In the genomic region with DNA sequence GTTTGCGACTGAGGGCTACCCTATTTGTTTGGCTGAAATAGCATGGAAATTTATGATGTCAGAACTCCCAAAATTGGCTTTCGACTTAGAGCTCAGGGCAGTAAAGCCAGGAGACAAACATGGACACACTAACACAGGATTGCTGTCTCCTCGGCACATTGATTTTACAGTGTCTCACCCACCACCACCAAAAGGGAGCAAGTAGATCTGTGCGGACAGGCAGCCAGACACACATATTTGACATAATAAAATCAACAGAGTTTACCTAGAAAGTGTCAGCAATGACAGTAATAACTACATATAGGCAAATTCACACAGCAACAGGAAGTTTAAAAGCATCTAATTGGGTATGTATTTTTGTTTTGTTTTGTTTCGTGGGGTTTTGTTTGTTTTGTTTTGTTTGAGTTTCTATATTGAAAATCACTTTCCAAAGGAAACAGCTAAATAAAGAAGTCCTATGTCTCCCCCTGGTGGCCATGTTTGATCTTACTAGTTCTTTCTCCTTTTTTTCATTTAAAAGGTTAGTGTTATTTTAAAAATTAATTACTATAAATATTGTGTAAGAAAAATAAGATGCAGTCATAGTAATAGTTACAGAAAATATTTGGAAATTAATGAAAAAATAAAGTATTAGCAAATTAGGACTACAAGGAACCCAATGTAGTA, we compare ENCODE assay signal across 9 mouse cellular contexts.
A peak's percentile ranks its signal among the peaks of the same experiment; 100 is the strongest.
DNase-seq lines count a peak whose midpoint lies in the region; ATAC-seq lines count a peak whose summit lies in the region.
"Had no signal": no experiment of that assay in that cellular context is flagged by ENCODE, and none has a peak within 500 bp of the region (broad histone marks: within the 10 kb centered on the region; RNA-seq: fewer than 3 reads in every experiment).

No protein-coding gene starts in this region.

- DNase-seq in hindbrain, embryonic 10.5 days (ENCODE audit: low spot score): peak; percentile 13
- peak; percentile 89 for DNase-seq in 3T3-L1 (ENCODE audit: low read depth, low spot score)
- peak; percentile 9 to 13 for DNase-seq in CD8-positive naive resting alpha-beta T cell, adult 2 months (ENCODE audit: low read depth in 2 of 2, low spot score in 2 of 2)
- DNase-seq in cerebellum, postnatal 14 days: peak; percentile 78 to 87
- peak; percentile 53 to 78 for DNase-seq in kidney, postnatal 36 days
- DNase-seq in naive thymus-derived CD4-positive, alpha-beta T cell, adult 2 months (ENCODE audit: low read depth): peak; percentile 65

- no peak for ATAC-seq in hindbrain, embryonic 12.5 days (ENCODE audit: low FRiP score)
- ATAC-seq in monocyte, adult 5-6 weeks (replicated peaks; ENCODE audit: insufficient number of reproducible peaks, low FRiP score, low TSS enrichment, poor library complexity, severe bottlenecking): no peak

- no peaks in the 10 kb centered on the region for H3K9me3 ChIP-seq in hindbrain, embryonic 10.5 days
- no peaks in the 10 kb centered on the region for H3K9me3 ChIP-seq in hindbrain, embryonic 12.5 days (replicated peaks)

- no peak overlapping the region for H3K27ac ChIP-seq in hindbrain, embryonic 10.5 days
- H3K27ac ChIP-seq in hindbrain, embryonic 12.5 days: no peak overlapping the region

- no peaks in the 10 kb centered on the region for H3K4me1 ChIP-seq in hindbrain, embryonic 10.5 days (replicated peaks)
- no peaks in the 10 kb centered on the region for H3K4me1 ChIP-seq in hindbrain, embryonic 12.5 days

- H3K27me3 ChIP-seq in hindbrain, embryonic 10.5 days (ENCODE audit: insufficient read depth, poor library complexity, severe bottlenecking): no peaks in the 10 kb centered on the region
- H3K27me3 ChIP-seq in hindbrain, embryonic 12.5 days: no peaks in the 10 kb centered on the region

- no peak overlapping the region for H3K4me2 ChIP-seq in hindbrain, embryonic 12.5 days (replicated peaks)

- H3K4me3 ChIP-seq in hindbrain, embryonic 10.5 days: no peak overlapping the region
- H3K4me3 ChIP-seq in hindbrain, embryonic 12.5 days: no peak overlapping the region
- H3K4me3 ChIP-seq: erythroblast, embryonic 14.5 days had no signal

- H3K36me3 ChIP-seq in hindbrain, embryonic 10.5 days: no peaks in the 10 kb centered on the region
- H3K36me3 ChIP-seq in hindbrain, embryonic 12.5 days: no peaks in the 10 kb centered on the region

- no peak overlapping the region for H3K9ac ChIP-seq in hindbrain, embryonic 12.5 days

- 70% methylated on average over 5 of the region's 5 CpGs for WGBS in hindbrain, embryonic 10.5 days
- WGBS in hindbrain, embryonic 12.5 days: 73% methylated on average over 5 of the region's 5 CpGs

Comparison
In these comparisons a context has a peak if more than half of its experiments do, and no peak if none do; other contexts are left out.
1. DNase-seq: peak in every context shown above with its lines; median percentile 89 in 3T3-L1; 82 in cerebellum, postnatal 14 days; 66 in kidney, postnatal 36 days; 65 in naive thymus-derived CD4-positive, alpha-beta T cell, adult 2 months; 13 in hindbrain, embryonic 10.5 days; 11 in CD8-positive naive resting alpha-beta T cell, adult 2 months.